Mouse (Mus musculus) olfactory bulb, adult 2 months (tissue): ENCODE data around the gene Orai1.

Experiments
- CTCF ChIP-seq: fragments of 200-500 bp; IDR thresholded peaks from 2 replicates; pipeline ENCODE4 v1.5.1; 2012; ENCODE audit warnings: low read depth, mild to moderate bottlenecking, low read length, moderate library complexity; ENCODE audit not compliant: insufficient read depth
- POLR2A ChIP-seq: fragments of 200-500 bp; IDR thresholded peaks from 2 replicates; pipeline ENCODE4 v1.6.1; 2012; ENCODE audit warnings: mild to moderate bottlenecking, low read depth, low read length, moderate library complexity; ENCODE audit not compliant: insufficient read depth

GRCm38 (mm10) chr5:123063141-123063540 lies 48.3 kb downstream of the Orai1 start:
- TF ChIP-seq CTCF (no peak), POLR2A (no peak)
